Mouse (Mus musculus): Measurements from ENCODE around the gene Bst2.

The Bst2 gene

DNA sequence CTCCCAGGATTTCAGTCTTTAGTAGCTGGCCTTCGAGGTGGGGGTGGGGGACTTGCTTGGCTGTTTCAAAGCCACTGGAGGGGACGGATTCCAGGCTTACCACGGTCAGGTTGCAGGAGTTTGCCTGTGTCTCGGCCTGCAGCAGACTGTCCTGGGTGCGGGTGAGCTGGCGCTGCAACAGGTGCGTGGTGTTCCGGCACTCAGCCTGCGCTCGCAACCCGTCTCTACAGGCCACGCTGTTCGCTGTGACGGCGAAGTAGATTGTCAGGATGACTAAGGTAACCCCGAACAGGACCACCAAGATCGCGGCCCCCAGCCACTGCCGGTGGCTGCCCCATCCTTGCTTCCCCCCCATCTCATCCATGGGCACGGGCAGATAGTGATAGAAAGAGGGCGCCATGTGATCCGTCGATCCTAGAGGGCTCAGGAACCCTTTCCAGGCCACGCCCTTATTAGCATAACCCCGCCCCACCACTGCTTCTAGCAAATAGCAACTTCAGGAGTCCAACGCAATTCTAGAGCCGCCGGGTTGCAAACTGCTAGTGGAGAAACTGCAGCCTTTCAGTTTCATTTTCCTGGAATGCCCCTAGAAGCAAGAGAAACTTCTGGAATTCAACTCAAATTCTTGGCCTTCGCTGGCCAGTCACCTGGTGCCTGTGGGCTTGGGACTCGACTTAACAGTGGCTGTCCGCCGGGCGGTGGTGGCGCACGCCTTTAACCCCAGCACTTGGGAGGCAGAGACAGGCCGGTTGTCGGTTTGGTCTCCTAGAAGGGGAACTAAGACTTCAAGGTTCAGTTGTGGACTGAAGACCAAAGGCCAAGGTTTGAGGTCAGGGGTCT, at the start of gene Bst2:
Gene Bst2, minus strand, starts transcription at position 429 of the 840 bp plus-strand sequence.
- DNase-seq (ENCODE audit: low spot score), result peak; percentile 86

DNA sequence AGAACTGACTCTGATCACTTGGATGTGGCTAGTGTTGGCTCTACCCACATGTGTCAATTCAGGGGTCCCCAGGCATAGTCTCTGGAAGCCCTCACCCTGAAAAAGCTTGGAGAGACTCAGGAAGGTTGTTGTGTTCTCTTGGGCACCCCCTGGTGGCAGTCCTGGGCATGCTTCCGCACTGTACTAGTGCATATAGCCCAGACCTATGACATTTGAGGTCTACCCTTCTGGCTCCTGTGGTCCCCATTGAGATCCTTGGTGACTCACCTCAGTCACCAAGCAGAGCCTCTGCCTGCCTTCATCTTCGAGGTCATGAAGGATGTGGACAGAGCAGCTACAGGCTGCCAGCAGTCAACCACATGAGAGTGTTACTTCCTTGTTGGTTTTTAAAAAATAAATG, 49.6 kb upstream of the Bst2 start:
- DNase-seq (ENCODE audit: low spot score), result no peak

DNA sequence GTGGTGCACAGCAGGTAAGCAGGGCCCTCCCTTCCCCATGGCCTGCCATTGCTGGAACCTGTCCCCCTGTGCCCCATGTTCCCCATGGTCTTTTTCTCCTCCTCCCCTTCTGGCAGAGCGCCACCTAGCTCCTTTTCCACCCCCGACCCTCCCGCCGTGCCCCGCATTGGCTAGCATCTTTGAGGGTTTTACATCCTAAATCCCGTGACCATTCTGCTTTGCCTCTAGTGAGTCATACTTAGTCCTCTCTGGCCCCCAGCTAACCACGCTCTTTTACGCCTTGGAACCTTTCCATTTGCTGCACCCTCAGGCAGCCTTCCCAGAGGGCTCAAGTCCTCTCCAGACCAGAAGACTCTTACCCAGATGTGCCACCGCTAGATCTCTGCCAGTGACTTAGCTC, 42.9 kb upstream of the Bst2 start:
- no peak for DNase-seq (ENCODE audit: low spot score)

DNA sequence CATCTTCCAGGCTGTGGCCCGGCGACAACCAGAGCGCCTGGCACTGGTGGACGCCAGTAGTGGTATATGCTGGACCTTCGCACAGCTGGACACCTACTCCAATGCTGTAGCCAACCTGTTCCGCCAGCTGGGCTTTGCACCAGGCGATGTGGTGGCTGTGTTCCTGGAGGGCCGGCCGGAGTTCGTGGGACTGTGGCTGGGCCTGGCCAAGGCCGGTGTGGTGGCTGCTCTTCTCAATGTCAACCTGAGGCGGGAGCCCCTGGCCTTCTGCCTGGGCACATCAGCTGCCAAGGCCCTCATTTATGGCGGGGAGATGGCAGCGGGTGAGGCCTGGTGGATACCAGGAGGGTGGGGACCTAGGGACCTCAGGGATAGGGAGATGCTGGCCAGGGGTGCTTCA, 42.2 kb upstream of the Bst2 start:
- DNase-seq (ENCODE audit: low spot score), result no peak

DNA sequence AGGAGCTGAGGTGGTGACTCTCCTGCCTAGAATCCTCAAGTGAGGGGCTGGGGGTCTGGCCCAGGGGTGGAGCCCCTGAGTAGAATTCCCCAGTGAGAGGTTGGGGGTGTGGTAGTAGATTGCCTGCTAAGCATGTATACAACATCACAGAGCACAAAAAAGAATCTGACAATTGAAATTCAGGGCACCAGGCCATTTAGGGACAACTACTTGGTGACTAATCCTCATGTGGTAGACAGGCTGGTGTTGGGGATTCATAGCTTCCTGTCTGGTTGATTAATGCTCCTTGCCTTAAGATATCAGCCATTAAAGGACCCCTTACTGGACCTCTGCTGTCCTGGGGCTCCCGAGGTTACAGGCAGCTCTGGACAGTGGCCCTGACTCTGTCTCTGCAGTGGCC, 41.8 kb upstream of the Bst2 start:
- DNase-seq (ENCODE audit: low spot score), result no peak

GRCm38 (mm10) chr8:71577856-71578387, 40.7 kb upstream of the Bst2 start:
- DNase-seq (ENCODE audit: low spot score), result no peak

DNA sequence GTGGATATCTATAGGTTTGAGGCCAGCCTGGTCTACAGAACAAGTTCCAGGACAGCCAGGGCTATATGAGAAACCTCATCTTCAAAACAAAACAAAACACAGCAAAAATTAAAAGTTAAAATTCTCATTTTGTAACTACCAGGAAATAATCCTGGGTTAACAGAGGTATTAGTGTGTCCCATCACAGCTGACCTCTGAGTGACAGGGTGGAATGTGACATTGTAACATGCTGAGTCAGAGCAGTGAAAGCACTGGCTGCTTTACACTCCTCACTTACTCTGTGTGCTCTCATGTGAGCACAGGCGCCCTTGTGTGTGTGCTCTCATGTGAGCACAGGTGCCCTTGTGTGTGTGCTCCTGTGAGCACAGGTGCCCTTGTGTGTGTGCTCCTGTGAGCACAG, 37.8 kb upstream of the Bst2 start:
- no peak for DNase-seq (ENCODE audit: low spot score)

GRCm38 (mm10) chr8:71574426-71574825, 37.2 kb upstream of the Bst2 start:
- DNase-seq (ENCODE audit: low spot score), result no peak

GRCm38 (mm10) chr8:71572847-71573633, 35.8 kb upstream of the Bst2 start:
- DNase-seq (ENCODE audit: low spot score), result peak; percentile 88

DNA sequence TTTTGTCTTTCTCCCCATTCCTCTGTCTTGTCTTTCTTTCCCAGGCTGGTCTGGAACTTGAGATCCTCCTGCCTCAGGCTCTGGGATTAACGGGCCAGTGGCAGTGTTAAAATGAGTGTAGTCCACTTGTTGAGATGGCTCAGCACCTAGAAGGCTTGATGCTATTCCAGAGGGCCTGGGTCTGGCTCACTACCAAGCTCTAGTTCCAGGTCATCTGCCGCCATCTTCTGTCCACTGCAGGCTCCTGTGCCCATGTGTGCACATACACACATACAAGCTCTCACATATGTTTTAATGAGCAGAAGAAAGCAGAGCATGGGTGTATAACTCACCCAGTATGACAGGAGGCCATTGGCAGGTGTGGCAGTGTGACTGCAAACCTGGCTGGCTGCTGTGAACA, 34.8 kb upstream of the Bst2 start:
- DNase-seq (ENCODE audit: low spot score), result no peak

GRCm38 (mm10) chr8:71570291-71570954, 33.2 kb upstream of the Bst2 start:
- DNase-seq (ENCODE audit: low spot score), result peak; percentile 95

DNA sequence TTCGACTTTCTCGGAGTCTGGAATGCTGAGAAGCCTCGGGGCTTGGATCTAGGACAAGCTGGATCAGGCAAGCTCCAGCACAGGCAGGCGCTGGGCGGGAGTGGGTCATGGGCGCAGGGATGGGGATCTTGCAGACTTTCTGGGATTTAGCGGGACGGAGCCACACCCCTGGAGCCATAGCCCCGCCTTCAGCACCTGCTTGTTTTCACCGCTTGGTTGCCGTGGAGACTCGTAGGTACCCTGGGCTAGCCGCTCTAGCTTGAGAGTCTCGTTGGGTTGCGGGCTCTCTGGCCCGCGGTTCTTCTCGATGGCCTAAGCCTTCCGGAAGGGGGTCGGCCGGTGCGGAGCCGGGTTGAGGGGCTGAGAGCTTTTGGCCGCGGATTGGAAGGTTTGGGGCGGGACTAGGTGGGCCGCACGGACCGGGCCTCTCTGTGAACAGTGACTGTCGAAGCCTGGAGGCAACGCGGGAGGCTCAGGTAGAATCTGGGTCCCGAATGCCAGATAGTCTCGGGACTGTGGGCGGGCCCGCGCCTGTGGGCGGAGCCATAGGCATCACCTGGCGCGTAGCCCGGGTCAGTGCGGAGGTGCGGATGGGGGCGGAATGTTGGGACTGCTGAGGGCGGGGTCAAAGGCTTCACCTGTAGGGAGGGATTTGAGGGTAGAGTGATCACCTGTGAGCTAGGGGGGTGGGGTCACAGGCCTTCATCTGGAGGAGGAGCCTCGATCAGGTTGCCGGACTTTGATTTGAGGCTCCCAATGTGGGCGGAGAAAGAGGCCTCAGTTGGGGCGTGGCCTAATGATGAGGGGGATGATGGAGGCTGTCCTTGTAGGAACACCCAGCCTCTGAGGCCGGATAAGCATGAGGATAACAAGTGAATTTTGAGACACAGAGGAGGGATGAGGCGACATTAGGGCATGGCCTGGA, 32.4 kb upstream of the Bst2 start:
- peak; percentile 92 for DNase-seq (ENCODE audit: low spot score)

- DNase-seq (ENCODE audit: low spot score), result no peak
Observed at GRCm38 (mm10) chr8:71568941-71569340, 31.7 kb upstream of the Bst2 start.

- DNase-seq (ENCODE audit: low spot score), result peak; percentile 83
Observed at GRCm38 (mm10) chr8:71568387-71568937, 31.2 kb upstream of the Bst2 start, which contains the start of gene Slc27a1. Slc27a1 (plus strand) TSS chr8:71568882.

DNA sequence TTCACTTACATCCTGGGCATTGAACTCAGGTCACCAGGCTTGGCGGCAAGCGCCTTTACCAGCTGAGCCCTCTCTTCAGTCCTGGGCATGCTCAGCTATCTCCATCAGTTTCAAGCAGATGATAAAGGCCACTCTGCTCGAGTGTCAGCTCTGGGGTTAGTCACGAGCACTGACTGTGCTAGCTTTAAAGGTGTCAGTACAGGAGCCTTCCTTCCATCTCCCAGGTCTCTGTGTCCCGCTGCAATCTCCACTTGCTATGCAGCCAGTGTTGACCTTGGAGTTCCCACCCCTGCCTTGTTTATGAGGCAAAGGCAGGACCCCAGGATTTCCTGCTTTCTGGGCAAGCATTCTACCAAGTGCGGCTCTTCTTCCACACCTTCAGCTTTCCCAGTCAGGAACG, 30.3 kb upstream of the Bst2 start:
- no peak for DNase-seq (ENCODE audit: low spot score)

- no peak for DNase-seq (ENCODE audit: low spot score)
Observed at GRCm38 (mm10) chr8:71566501-71566900, 29.2 kb upstream of the Bst2 start, which contains the start of gene Nxnl1. Nxnl1 (minus strand) TSS chr8:71566601.

DNA sequence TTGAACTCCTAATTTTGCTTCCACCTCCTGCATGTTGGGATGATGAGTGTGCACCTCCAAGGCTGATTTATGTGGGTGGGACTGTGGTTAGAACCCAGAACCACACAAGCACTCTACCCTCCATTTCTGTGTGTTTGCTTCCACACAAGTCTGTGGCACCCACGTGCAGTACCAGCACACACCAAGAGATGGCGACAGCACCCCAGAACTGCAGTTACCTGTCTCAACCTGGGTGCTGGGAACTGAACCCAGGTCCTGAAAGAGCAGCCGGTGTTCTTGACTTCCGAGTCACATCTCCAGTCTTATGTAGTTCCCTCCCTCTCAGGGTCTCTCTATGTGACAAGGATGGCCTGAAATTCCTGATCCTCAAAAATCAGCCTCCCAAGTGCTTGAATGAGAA, 26.7 kb upstream of the Bst2 start:
- no peak for DNase-seq (ENCODE audit: low spot score)

- DNase-seq (ENCODE audit: low spot score), result peak; percentile 82
Observed at GRCm38 (mm10) chr8:71562751-71563150, 25.5 kb upstream of the Bst2 start.

GRCm38 (mm10) chr8:71561401-71561800, 24.1 kb upstream of the Bst2 start:
- DNase-seq (ENCODE audit: low spot score), result no peak

DNA sequence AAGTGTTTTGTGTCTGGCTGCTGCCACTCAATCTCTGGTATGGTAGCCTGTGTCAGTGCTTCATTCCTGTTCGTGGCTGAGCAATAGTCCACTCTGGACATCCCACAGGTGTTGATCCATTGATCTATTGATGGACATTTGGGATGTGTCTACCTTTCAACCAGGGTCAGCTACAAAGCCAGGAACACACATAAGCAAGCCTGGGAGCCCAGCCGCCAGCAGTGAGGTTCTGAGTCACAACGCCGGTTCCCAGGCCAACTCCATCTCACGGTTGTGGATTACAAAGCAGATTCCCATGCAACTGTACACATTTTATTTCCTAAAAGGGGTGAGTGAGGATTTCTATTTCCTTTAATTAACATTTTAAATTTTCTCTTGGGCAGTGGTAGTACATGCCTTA, 23.5 kb upstream of the Bst2 start:
- no peak for DNase-seq (ENCODE audit: low spot score)

DNA sequence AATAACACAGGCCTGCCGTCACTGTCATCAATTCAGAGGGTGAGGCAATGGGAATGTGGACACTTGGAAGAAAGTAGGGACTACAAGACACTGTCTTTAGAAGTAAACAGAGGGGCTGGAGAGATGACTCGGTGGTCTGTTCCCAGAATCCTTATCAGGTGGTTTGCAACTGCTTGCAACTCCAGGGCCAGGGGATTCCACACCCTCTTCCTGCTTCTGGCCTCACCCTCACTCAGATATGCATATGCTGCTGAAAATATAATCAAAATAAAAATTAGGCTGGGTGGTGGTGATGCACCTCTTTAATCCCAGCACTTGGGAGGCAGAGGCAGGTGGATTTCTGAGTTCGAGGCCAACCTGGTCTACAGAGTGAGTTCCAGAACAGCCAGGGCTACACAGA, 22.8 kb upstream of the Bst2 start:
- DNase-seq (ENCODE audit: low spot score), result no peak

Measured in testis, postnatal 14 days (tissue).